Mouse (Mus musculus) kidney, adult 2 months (tissue): ENCODE measurements around the gene 3110018I06Rik. TPM values are rescaled to one million over a fixed set of nuclear protein-coding genes. Genes with fewer than 3 reads are reported as not detected.

ENCODE experiments used
- DNase-seq: peaks from one replicate; pipeline ENCODE4 v3.0.0; 2021
- H3K27ac ChIP-seq: fragments of 200-500 bp; 2 replicates; pipeline ENCODE4 v1.5.1; 2012; ENCODE audit warnings: low read depth, low read length, control low read depth, inconsistent platforms; ENCODE audit not compliant: insufficient read depth
- H3K27me3 ChIP-seq: fragments of 200-500 bp; replicated peaks from 2 replicates; pipeline ENCODE4 v1.6.1; 2012; ENCODE audit warnings: mild to moderate bottlenecking, moderate library complexity, low read length, inconsistent platforms; ENCODE audit not compliant: control insufficient read depth, insufficient read depth
- H3K36me3 ChIP-seq: fragments of 200-500 bp; 2 replicates; pipeline ENCODE4 v1.6.1; 2012; ENCODE audit warnings: mild to moderate bottlenecking, moderate library complexity, low read length, inconsistent platforms; ENCODE audit not compliant: control insufficient read depth, insufficient read depth
- H3K4me1 ChIP-seq: fragments of 200-500 bp; 2 replicates; pipeline ENCODE4 v1.6.1; 2011; ENCODE audit warnings: low read length; ENCODE audit not compliant: control insufficient read depth, insufficient read depth
- H3K4me3 ChIP-seq: fragments of 200-500 bp; 2 replicates; pipeline ENCODE4 v1.5.1; 2011; ENCODE audit warnings: mild to moderate bottlenecking, low read depth, low read length, control low read depth; ENCODE audit not compliant: insufficient read depth
- CTCF ChIP-seq: fragments of 200-500 bp; conservative IDR thresholded peaks from 2 replicates; pipeline ENCODE4 v1.5.1; 2011; ENCODE audit warnings: low read depth, mild to moderate bottlenecking, control low read depth, low read length, moderate library complexity, mixed read lengths; ENCODE audit not compliant: insufficient read depth, insufficient read length
- POLR2A ChIP-seq: fragments of 200-500 bp; IDR thresholded peaks from one replicate; pipeline ENCODE4 v1.6.1; 2011; ENCODE audit warnings: low read depth, low read length, control low read depth
- WGBS: fragments of 180-500 bp; shearing (Covaris S2); methylation state at CpG from one replicate; pipeline ENCODE4 v1.1.7; 2018; 5-methylcytosine and 5-hydroxymethylcytosine counted together
- polyA plus RNA-seq: library from polyadenylated mRNA; depleted of rRNA; stranded (reverse); fragments of >200 nt; gene quantifications from 2 replicates; pipeline ENCODE4 v1.2.3, GENCODE M21; 2012

Gene 3110018I06Rik
- polyA plus RNA-seq, 1 experiment: not detected

DNA sequence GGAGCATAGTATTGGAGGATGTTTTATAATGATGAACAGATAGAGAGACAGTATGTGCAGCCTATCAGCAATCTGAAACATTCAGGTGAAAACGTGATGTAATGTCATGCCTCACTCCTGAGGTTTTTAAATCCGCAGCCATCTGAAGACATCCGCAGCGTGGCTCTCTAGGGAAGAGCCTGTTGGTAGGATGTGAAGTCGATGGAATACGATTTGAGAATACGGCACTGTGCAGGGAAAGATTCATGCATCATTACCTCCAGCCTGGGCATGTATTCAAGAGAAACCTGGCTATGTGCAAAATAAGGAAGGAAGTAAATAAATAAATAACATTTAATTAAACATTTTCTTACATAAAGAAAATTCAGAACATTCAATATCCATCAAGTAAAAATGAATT lies 44.4 kb downstream of the 3110018I06Rik start:
- H3K36me3 ChIP-seq: no peaks in the 10 kb centered on the region
- no peak for DNase-seq
- no peak for TF ChIP-seq CTCF
- TF ChIP-seq POLR2A: no peak
- no peaks in the 10 kb centered on the region for H3K4me1 ChIP-seq
- H3K4me3 ChIP-seq: no peak overlapping the region
- WGBS: 72% methylated on average over 7 of the region's 7 CpGs
- no peak overlapping the region for H3K27ac ChIP-seq
- H3K27me3 ChIP-seq: no peaks in the 10 kb centered on the region
